Mouse (Mus musculus) kidney, adult 18-20 months (tissue): ENCODE data around the gene Kctd18.

Experiments used
- DNase-seq: peaks from one replicate; pipeline ENCODE4 v3.0.0; 2021

Gene Kctd18

DNA sequence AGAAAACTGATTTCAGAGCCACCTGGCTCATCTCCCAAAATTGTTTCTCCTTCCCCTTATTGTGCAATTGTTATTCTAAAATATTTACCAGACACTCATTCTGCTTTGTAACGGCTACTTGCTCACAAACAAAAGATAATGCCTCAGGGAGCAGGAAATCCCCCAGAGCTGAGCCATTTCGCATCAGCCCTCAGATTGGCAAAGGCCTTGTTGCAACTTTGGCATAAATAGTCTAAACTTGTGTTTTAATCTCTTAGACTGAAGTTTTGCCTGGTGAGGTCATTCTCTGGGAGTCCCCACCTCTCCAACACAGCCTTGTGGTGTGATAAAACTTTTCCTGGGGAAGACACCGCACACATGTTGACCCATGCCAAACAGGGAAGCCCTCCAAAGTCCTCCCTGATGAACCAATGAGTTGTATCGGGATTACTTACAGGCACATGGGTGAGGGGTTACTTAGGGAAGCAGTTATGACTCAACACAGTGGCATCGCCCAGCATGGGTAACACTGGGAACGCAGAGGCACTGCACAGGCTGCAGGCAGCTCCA, 29.6 kb downstream of the Kctd18 start:
- DNase-seq, result no peak

GRCm38 (mm10) chr1:57976860-57977259, 41.9 kb downstream of the Kctd18 start:
- no peak for DNase-seq

GRCm38 (mm10) chr1:57971588-57971987, 47.2 kb downstream of the Kctd18 start:
- no peak for DNase-seq

- DNase-seq, result peak; percentile 98
These were observed 49.2 kb downstream of the Kctd18 start for GRCm38 (mm10) chr1:57969327-57970271.

DNA sequence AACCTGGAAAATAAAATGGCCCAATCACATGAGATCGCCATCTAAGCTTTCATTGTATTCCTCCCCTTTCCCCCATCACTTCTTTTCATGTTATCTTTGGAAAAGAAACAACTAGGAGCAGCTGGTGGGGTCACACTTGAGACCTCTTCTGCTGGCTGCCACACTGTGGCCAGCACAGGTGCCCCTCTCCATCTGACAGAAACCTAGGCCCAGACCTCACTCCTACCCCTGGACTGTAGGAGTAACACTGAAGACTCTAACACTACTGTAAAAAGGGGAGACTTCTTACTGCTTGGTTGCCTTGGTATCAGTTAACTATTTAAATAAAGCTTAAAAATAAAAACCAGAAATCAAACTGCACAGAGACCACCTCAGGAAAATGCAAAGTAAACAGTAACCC, 63.0 kb downstream of the Kctd18 start:
- DNase-seq, result no peak

GRCm38 (mm10) chr1:57954376-57954765, 64.4 kb downstream of the Kctd18 start:
- no peak for DNase-seq

GRCm38 (mm10) chr1:57953586-57954375, 65.0 kb downstream of the Kctd18 start:
- DNase-seq, result no peak

- no peak for DNase-seq
These were observed 66.2 kb downstream of the Kctd18 start for GRCm38 (mm10) chr1:57952509-57952908.

DNA sequence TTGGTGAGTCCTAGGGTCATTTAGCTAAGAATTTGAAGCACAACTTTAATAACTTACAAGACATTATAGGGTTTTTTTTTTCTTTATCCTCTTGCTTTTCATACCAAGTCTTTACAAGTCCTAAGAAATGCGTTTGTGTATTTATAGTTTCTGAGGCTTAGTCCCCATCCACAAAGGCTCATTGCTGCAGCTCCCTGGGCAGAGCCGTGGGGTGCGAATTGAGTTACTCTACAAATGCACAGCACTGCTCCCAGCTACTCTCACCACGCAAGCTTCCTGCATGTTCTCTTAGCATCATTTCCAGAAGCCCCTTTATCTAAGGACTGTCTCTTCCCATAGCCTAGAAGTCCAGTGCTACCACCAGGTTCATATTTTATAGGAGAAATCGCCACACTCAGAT, 69.0 kb downstream of the Kctd18 start:
- DNase-seq, result no peak

GRCm38 (mm10) chr1:57949195-57949594, 69.6 kb downstream of the Kctd18 start:
- no peak for DNase-seq

DNA sequence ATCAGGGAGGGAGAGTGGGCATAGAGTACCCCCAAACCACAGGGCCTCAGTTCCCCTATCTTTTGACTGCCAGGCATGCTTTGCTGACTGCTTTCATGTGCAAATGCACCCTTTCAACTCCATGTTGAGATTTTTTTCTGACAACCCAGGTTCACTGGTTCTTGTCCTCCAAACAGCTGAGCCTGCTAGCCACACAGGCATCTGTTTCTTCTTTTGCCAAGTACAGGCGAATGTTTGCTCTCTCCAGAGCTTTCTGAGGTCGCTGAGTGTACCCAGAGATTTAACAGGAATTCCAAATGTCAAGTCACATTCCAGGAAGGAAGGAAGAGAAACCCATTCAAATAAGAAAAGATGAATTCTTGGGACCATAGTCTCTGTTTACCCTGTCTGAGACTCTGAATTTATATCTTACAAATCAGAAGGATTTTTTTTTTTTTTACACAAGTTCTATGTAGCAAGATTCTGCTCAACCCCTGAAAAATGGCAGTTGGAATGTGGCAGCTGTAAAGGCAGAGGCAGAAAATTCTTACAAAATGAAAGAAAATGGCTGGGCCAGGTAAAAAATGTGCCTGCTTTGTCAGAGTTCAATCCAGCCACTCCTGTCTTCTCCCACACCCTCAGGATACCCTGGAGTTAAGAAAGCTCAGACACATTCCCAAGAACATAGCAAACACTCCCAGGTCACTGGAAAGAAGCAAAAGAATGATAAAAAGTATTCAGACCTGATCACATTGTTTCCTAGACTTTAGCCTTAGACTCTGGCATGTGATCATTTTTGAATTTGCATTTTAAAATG, 71.0 kb downstream of the Kctd18 start:
- DNase-seq, result no peak

DNA sequence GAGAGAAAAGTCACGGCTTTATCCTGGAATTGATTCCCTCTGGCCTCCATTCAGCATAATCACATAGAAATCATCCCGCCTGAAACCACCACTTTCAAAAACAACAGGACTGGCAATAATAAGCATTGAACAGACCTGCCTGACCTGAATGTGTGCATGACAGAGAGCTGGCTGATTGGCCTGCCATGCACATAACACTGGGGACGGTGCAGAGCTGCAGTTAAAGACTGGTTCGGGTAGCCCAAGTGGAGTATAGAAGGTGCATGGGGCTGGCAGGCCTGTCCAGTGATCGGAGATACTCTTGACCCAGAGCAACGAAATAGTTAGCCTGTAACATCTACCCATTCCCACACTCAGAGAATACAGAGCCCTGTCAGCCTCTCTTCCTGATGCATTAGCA, 76.5 kb downstream of the Kctd18 start:
- DNase-seq, result no peak

DNA sequence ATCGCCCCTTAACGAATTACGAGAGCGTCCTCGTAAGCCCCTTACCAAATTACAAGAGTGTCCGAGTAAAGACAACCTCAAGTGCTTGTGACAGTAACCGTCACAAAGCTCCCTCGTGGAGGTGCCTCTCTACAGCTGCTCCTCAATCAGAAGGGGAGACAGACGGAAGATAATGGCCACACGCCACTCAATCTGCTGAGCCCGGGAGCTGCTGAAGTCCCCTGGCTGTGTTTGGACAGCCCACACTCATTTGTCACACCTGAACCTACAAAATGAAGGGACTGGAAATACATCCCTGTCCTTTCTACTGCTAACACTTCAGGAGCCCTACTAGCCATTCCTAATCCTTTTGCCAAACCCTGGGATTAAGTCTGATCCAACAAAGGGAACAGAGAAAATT, 77.0 kb downstream of the Kctd18 start:
- no peak for DNase-seq

GRCm38 (mm10) chr1:57941095-57941494, 77.7 kb downstream of the Kctd18 start:
- no peak for DNase-seq

- no peak for DNase-seq
These were observed 78.1 kb downstream of the Kctd18 start for GRCm38 (mm10) chr1:57940691-57941090.

DNA sequence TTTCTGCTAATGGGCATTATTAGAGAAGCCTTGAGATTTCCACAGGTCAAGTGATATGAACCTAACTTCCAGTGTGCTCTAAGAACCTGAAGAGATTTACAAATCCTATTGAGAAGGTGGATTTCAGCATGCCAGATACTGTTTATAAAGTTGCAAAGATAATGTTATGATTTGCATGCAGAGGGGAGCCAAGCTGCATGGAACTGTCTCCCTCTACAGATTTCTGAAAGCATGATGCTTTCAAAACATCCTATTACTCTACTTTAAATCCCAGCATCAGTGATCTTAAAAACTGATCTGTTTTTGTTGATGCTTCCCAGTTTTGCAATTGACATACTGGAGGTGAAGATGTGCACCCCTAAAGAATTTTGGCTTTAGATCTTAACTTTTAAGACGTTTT, 84.5 kb downstream of the Kctd18 start:
- no peak for DNase-seq

GRCm38 (mm10) chr1:57918567-57918966, 100.2 kb downstream of the Kctd18 start:
- no peak for DNase-seq

DNA sequence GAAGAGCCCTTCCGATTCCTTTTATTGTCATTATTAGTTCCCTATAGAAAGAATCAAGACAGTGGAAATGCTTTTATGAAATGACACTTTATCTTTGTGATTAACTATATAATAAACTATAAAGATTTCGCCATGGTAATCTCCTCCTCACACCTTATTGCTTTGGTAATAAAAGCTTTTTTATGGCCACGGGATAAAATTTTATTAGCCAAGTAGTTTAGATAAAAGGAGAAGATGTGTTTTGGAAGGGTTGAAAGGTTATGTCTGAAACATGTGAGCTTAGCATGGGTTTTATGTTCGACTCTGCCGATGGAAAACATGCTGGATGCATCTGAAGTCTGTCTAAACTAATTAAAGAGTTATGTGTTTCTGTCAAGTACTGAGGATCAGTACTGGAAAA, 101.4 kb downstream of the Kctd18 start:
- no peak for DNase-seq

DNA sequence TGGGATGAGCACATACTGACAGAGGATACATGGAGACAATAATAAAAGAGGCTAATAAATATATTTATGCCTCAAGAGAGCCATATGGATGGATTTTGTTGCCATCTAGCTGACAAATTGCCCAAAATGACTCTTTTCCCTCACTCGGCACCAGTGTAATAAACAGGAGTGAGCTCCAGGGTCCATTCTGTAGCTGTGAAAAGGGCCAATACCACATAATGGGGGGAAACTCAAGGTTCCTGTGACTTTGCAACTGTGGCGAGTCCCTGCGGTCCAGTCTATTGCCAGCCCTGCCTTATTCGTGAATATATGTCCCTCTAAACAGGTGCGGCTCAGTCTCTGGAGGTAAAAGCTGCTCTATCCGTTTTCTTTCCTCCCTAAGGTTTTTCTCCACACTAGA, 107.2 kb downstream of the Kctd18 start:
- DNase-seq, result no peak

DNA sequence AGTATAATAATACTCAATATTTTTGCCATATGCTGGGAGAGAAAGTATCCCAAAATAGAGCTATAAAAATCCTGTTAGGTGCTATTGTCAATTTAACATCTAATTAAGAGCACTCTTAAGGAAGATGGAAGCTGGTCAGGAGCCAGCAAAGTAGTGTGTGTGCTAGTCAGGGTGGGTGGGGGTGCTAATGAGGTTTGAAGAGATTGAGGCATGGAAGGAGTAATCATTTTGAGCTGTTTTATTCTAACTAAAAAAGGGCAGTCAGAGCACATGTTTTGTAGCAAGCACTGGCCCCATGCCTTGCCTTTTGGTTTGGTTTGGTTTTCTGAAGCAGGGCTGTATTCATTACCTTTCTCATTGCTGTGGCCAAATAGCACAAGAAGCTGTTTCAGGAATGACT, 112.4 kb downstream of the Kctd18 start:
- no peak for DNase-seq

- DNase-seq, result no peak
These were observed 112.8 kb downstream of the Kctd18 start for GRCm38 (mm10) chr1:57905912-57906311.
